Mouse (Mus musculus): ENCODE measurements around the gene Slc2a8. TPM values are rescaled to one million over a fixed set of nuclear protein-coding genes. Genes with fewer than 3 reads are reported as not detected.
"Not testable (repeated sequence)": the region's sequence is repeated elsewhere in the genome, so short reads cannot be mapped to it uniquely, and the experiment has no call there.

Slc2a8 gene
- 10 to 100 TPM; 26.9 to 27.1 TPM for total RNA-seq (2021)

- DNase-seq (ENCODE audit: low spot score in 2 of 2): peak; percentile 91 to 92
- intact Hi-C loops (cut with DNase I): loop anchor here (10.0 kb wide), 1 partner anchor 373 kb away; no protein-coding TSS in a partner anchor
Observed at GRCm38 (mm10) chr2:32981725-32982271, at the start of gene Slc2a8. Gene Slc2a8, minus strand, starts transcription at chr2:32982083.

GRCm38 (mm10) chr2:33025040-33025439 lies 43.2 kb upstream of the Slc2a8 start:
- intact Hi-C loops (cut with DNase I): no loop called here
- DNase-seq (ENCODE audit: low spot score in 2 of 2): no peak

GRCm38 (mm10) chr2:33024564-33024963 lies 42.7 kb upstream of the Slc2a8 start:
- intact Hi-C loops (cut with DNase I): no loop called here
- no peak for DNase-seq (ENCODE audit: low spot score in 2 of 2)

- intact Hi-C loops (cut with DNase I): no loop called here
- DNase-seq (ENCODE audit: low spot score in 2 of 2): no peak
Observed at GRCm38 (mm10) chr2:33022846-33023245, 41.0 kb upstream of the Slc2a8 start.

- intact Hi-C loops (cut with DNase I): no loop called here
- no peak for DNase-seq (ENCODE audit: low spot score in 2 of 2)
Observed at GRCm38 (mm10) chr2:33018026-33018425, 36.1 kb upstream of the Slc2a8 start.

GRCm38 (mm10) chr2:33017191-33017590 lies 35.3 kb upstream of the Slc2a8 start:
- intact Hi-C loops (cut with DNase I): no loop called here
- no peak for DNase-seq (ENCODE audit: low spot score in 2 of 2)

GRCm38 (mm10) chr2:33014877-33015276 lies 33.0 kb upstream of the Slc2a8 start:
- DNase-seq (ENCODE audit: low spot score in 2 of 2): peak in 1 of 2 experiments; percentile 41
- intact Hi-C loops (cut with DNase I): no loop called here

- intact Hi-C loops (cut with DNase I); DNase-seq (ENCODE audit: low spot score in 2 of 2): not testable (repeated sequence)
Observed at GRCm38 (mm10) chr2:33009055-33009454, 27.2 kb upstream of the Slc2a8 start.

GRCm38 (mm10) chr2:33005041-33005440 lies 23.2 kb upstream of the Slc2a8 start:
- intact Hi-C loops (cut with DNase I): no loop called here
- DNase-seq (ENCODE audit: low spot score in 2 of 2): no peak

- intact Hi-C loops (cut with DNase I): no loop called here
- peak in 1 of 2 experiments; percentile 50 for DNase-seq (ENCODE audit: low spot score in 2 of 2)
Observed at GRCm38 (mm10) chr2:33002144-33002543, 20.3 kb upstream of the Slc2a8 start.

GRCm38 (mm10) chr2:32999752-33000151 lies 17.9 kb upstream of the Slc2a8 start:
- no peak for DNase-seq (ENCODE audit: low spot score in 2 of 2)
- intact Hi-C loops (cut with DNase I): no loop called here

GRCm38 (mm10) chr2:32997792-32998191 lies 15.9 kb upstream of the Slc2a8 start:
- intact Hi-C loops (cut with DNase I): no loop called here

GRCm38 (mm10) chr2:32997081-32997480 lies 15.2 kb upstream of the Slc2a8 start:
- intact Hi-C loops (cut with DNase I): no loop called here
- DNase-seq (ENCODE audit: low spot score in 2 of 2): no peak

More at GRCm38 (mm10) chr2:32997792-32998191, 15.9 kb upstream of the Slc2a8 start:
- no peak for DNase-seq (ENCODE audit: low spot score in 2 of 2)

GRCm38 (mm10) chr2:32992130-32992529 lies 10.2 kb upstream of the Slc2a8 start:
- no peak for DNase-seq (ENCODE audit: low spot score in 2 of 2)
- intact Hi-C loops (cut with DNase I): loop anchor here (5.0 kb wide), 1 partner anchor 140 kb away; the partner anchor contains the start of gene Garnl3

GRCm38 (mm10) chr2:32990167-32990832 lies 8.4 kb upstream of the Slc2a8 start:
- intact Hi-C loops (cut with DNase I): loop anchor here (5.0 kb wide), 1 partner anchor 142 kb away; the partner anchor contains the start of gene Garnl3
- DNase-seq (ENCODE audit: low spot score in 2 of 2): no peak

- DNase-seq (ENCODE audit: low spot score in 2 of 2): no peak
- intact Hi-C loops (cut with DNase I): loop anchor here (10.0 kb wide), 1 partner anchor 365 kb away; no protein-coding TSS in a partner anchor
Observed at GRCm38 (mm10) chr2:32989376-32989775, 7.5 kb upstream of the Slc2a8 start.

- intact Hi-C loops (cut with DNase I): loop anchor here (10.0 kb wide), 1 partner anchor 369 kb away; no protein-coding TSS in a partner anchor
Observed at GRCm38 (mm10) chr2:32985844-32986243, 4.0 kb upstream of the Slc2a8 start.

GRCm38 (mm10) chr2:32983617-32984016 lies 1.7 kb upstream of the Slc2a8 start:
- no peak for DNase-seq (ENCODE audit: low spot score in 2 of 2)
- intact Hi-C loops (cut with DNase I): loop anchor here (10.0 kb wide), 1 partner anchor 371 kb away; no protein-coding TSS in a partner anchor

More at GRCm38 (mm10) chr2:32985844-32986243, 4.0 kb upstream of the Slc2a8 start:
- no peak for DNase-seq (ENCODE audit: low spot score in 2 of 2)

- intact Hi-C loops (cut with DNase I): loop anchor here (10.0 kb wide), 1 partner anchor 372 kb away; no protein-coding TSS in a partner anchor
- DNase-seq (ENCODE audit: low spot score in 2 of 2): no peak
Observed at GRCm38 (mm10) chr2:32982700-32983099, 817 bp upstream of the Slc2a8 start.

GRCm38 (mm10) chr2:32981281-32981680 lies 602 bp downstream of the Slc2a8 start:
- intact Hi-C loops (cut with DNase I): loop anchor here (10.0 kb wide), 1 partner anchor 374 kb away; no protein-coding TSS in a partner anchor

GRCm38 (mm10) chr2:32979675-32980074 lies 2.2 kb downstream of the Slc2a8 start:
- intact Hi-C loops (cut with DNase I): loop anchor here (10.0 kb wide), 1 partner anchor 375 kb away; no protein-coding TSS in a partner anchor
- DNase-seq (ENCODE audit: low spot score in 2 of 2): no peak

More at GRCm38 (mm10) chr2:32981281-32981680, 602 bp downstream of the Slc2a8 start:
- DNase-seq (ENCODE audit: low spot score in 2 of 2): no peak

Data from left cerebral cortex, postnatal 36 days (tissue).